Mouse (Mus musculus): Measurements from ENCODE around the gene Slc41a2.

Gene Slc41a2

DNA sequence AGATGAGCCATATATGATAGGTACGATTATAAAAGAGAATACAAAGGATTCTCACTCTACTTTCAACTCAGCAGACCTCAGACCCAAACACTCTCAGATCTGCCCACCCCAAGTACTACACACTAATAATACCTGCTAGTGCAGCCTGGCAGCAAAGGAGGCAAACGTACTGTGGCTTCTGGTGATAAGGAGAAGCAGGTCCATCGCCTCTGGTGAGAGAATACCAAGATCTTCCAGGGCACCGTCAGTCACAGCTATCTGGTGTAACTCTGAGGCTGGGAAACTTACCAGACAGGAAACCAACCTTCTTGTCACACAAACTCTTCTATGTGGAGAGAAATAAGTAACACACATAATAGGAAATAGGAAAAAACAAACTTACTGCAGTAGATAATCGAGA, 24.6 kb downstream of the Slc41a2 start:
- no peak for DNase-seq (ENCODE audit: low spot score)

DNA sequence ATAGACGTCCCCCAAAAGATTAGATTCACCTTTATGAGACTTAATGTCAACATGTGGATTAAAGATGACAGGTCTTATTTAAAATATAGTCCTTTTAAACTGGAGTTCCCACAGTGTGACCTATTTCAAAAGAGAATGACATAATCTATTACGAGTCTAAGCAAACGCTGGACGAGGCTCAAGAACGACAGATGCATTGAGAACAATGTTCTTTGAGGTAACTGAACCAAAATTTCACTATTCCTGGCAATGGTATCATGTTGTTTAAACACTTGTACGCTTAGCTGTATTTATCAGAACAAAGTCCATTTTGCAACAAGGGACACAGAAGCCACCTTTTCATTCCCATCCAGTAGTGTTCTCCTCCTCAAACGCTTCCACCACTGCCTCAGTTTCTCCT, 27.3 kb downstream of the Slc41a2 start:
- no peak for DNase-seq (ENCODE audit: low spot score)

DNA sequence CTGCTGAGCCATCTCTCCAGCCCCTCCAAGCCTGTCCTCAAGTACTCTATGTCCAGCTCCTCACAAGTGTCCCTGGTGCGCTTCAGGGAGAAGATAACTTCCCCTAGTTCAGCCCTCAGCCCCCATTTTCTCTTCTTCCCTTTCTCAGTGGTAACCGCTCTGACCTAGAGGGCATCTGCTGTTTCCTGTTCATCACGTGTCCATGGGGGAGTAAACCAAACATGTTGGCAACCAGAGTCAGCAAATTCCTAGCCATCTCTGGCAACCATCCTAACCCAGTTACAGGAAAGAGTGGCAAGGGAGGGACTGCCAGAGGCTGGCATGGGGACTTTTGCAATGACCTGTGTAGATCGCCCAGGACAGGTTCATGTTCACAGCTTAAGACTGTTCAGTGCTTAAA, 36.0 kb downstream of the Slc41a2 start:
- peak; percentile 81 for DNase-seq (ENCODE audit: low spot score)

DNA sequence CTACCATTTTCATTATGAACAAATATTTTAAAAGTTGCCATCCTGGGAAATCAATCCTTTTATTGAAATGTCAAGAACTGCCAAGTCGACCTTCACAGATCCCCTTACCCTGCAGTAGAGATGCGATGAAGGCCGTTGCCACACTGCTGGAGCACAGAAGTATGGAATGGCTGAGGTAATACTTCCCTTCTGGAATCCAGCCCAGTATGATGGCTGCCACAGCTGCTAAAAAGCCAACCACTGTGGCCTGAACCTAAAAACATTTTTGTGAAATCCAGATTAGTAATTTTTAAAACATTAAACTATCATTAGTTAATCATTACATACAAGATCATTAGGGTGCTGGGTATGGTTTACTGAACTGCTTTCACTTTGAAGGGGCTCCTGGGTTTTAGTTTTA, 36.6 kb downstream of the Slc41a2 start:
- peak; percentile 36 for DNase-seq (ENCODE audit: low spot score)

DNA sequence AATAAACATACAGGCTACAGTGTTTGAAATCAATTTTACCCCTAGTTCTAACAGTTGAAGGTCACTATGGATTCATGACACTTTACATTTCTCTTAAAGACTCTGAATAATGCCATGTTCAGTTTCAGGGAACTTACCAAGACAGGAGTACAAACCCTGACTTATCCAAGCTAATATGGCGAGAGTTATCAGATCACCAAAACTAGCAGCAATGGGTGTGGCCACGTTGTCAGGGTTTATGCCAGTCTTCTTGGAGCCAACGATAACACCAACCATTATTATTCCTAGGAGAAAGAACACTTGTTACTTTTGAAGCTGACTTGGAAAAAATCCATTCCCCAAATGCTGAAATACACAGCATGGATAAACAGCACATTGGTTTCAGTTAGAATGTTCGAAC, 40.7 kb downstream of the Slc41a2 start:
- DNase-seq (ENCODE audit: low spot score) = peak; percentile 43

GRCm38 (mm10) chr10:83294746-83295145, 42.9 kb downstream of the Slc41a2 start:
- DNase-seq (ENCODE audit: low spot score) = peak; percentile 45

DNA sequence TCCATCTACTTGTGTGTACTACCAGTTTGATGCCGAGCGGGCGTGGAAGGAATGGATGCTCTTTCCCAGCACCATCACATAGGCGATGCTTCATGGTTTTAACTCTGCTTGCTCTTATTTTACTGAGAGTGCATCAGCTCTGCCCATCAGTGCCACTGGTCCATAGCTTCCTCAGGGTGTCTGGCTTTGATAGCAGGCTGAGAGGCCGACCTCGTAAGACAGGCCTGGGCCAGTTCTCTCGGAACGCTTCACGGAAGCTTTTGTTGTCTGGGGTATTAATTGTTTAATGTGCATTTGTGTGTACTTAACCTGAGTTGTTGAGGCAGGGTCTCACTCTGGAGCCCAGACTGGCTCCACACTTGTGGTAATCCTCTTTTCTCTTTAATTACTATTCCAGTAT, 44.3 kb downstream of the Slc41a2 start:
- no peak for DNase-seq (ENCODE audit: low spot score)

DNA sequence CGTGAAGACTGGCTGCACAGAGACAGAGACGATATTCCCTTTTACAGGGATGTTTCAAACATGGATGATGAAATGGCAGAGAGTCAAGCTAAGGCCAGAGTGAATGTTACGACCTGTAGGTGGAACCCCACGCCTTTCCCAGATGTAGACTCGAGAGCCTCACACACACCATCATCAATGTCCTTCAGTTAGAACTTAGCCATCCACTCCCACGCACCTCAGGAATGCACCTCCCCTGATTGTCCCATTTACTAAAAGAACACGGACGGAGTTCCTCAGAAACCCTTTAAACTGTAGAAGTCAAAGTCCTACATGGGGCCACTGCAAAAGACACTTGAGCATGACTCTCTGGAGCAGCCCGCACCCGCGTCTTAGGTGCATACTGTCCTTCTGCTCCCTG, 46.0 kb downstream of the Slc41a2 start:
- DNase-seq (ENCODE audit: low spot score) = no peak

GRCm38 (mm10) chr10:83287828-83288227, 49.9 kb downstream of the Slc41a2 start:
- no peak for DNase-seq (ENCODE audit: low spot score)

GRCm38 (mm10) chr10:83286399-83286798, 51.3 kb downstream of the Slc41a2 start:
- DNase-seq (ENCODE audit: low spot score) = no peak

DNA sequence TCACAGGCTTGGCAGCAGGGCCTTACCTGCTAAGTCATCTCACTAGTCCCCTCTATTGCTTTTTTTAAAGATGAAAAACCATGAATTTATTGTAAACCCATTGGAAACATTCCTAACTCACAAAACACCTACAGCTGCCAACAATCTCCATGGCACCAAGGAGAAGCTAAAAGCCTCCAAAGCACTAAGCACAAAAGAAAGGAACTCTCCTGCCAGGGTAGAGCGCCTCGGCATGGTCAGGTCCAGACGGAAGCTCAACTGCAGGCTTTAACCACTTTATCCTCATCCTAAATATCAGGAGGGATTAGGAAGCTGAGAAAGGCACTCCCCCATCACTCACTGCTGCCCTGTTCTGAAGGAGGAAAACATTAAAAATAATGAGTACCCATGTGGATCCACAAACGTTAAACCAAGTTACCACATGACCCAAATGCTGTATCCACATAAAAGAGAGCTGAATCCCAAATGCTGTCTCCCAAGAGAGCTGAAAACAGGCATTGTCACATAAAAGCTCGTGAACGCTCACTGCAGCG, 51.9 kb downstream of the Slc41a2 start:
- DNase-seq (ENCODE audit: low spot score) = no peak

DNA sequence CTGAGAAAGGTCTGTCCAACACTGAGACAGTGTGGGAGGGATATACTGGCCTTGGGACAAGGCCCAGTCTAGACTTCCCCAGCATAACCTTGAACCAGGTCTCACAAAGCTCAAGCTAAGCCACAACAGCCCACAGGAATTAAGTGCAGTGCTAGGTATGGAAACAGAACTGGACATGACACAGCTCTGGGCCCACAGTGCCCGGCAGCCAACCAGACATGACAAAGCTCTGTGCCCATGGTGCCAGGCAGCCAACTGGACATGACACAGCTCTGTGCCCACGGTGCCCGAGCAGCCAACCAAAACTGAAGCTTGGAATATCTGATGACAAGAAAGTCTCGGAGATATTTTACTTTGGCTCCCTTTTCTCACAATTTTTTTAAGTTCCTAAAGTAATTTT, 52.8 kb downstream of the Slc41a2 start:
- no peak for DNase-seq (ENCODE audit: low spot score)

DNA sequence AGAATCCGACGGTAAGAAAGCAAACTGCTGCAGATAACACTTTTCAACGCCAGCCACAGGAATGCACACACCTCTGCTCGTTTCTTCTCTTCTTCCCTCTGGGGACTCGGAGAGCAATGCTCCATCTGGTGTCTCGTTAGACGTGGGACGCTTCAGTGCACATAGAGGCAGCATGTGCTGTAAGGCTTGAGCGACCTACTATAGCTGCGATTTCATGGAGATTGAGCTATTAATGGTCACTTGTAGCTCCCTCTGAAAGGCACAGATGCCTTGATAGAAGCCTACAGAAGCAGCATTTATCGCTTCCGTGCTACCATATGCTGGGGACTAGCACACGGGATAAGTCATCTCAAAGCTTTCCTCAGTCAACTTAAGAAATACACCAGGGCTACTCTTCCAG, 71.0 kb downstream of the Slc41a2 start:
- no peak for DNase-seq (ENCODE audit: low spot score)

DNA sequence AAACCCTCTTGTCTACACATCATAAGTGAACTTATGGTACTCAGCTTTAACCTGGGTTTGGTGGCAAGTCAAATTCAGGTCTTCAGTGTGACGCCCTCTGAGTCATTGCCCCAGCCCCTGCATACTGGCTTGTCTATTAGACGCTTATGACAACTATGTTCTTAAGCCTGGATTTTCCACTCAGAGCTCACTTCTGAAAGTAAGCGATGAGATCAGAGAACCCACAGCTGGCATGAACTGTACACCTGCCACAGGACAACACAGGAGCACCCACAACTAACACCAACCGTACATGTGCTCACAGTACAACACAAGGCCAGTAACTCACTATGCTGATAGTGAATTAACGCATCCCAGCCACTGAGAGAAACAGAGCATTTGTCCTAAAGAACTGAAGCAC, 71.4 kb downstream of the Slc41a2 start:
- DNase-seq (ENCODE audit: low spot score) = no peak

- DNase-seq (ENCODE audit: low spot score) = peak; percentile 14
Measured at GRCm38 (mm10) chr10:83264680-83265079, 73.0 kb downstream of the Slc41a2 start.

DNA sequence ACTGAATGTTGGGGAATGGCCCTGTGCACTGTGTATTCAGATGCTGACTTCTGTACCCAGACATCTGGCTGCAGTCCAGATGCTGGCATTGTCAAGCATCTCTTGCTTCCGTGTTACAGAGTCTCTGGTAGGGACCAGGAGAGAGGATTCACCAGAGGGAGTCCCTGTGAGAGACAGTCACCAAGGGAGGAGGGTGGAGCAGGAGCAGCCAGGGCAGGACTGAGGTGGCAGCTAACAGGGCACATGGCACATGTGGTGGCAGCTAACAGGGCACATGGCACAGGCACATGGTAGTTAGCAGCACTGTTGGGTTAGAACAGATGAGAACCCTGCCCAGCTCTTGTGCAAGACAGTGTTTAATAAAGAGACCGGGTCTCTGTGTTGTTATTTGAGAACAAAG, 73.6 kb downstream of the Slc41a2 start:
- peak; percentile 18 for DNase-seq (ENCODE audit: low spot score)

DNA sequence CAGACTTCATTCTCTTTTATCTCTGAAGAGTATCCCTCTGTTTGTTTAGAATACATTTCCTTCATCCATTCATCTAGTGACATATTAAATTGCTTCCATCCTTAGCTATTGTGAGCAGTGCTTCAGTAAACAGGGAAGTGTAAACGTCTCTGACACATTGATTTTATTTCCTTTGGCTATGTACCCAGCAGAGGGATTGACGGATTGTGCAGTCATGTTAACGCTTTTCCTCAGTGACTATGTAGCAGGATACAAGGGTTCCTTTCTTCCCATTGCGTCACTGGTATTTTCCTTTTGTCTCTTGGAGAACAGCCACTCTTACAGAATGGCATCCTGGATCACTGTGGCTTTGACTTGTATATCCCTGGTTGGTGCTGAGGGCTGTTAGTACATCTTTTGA, 76.4 kb downstream of the Slc41a2 start:
- peak; percentile 36 for DNase-seq (ENCODE audit: low spot score)

DNA sequence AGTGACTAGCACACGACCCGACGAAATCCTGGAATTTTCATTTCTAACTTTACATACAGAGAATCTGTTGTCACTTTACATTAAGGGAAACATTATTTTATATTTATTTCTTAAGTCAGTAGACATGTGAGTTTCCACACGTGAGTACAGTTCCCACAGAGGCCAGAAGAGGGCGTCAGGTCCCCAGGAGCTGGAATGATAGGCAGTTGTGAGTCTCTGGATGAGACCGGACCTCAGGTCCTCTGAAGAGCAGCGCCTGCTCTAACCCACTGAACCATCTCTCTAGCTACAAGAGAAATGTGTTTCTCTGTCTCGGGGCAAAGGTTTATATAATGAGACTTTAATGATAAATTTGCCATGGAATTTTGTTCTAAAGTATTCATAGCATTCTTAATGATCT, 86.3 kb downstream of the Slc41a2 start:
- DNase-seq (ENCODE audit: low spot score) = no peak

- DNase-seq (ENCODE audit: low spot score) = no peak
Measured at GRCm38 (mm10) chr10:83248036-83248435, 89.6 kb downstream of the Slc41a2 start.

GRCm38 (mm10) chr10:83245720-83246119, 92.0 kb downstream of the Slc41a2 start:
- DNase-seq (ENCODE audit: low spot score) = no peak

DNA sequence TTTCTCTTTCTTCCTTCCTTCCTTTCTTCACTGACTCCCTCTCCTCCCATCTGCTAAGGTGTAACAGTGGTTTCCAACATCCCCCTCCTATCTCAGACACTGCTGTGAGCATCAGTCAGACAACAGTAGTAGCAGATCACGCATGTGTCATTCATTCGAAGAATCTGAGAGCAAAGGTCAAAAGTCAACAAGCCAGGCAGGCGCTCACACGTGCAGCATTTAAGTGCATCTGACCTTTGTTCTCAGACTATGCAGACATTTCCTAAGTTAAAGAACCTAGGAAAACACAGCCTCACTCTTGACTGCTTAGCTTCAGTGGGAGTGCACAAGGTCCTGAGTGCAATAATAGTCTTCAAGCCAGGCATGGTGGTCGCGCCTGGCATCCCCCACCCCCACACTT, 93.6 kb downstream of the Slc41a2 start:
- no peak for DNase-seq (ENCODE audit: low spot score)

DNA sequence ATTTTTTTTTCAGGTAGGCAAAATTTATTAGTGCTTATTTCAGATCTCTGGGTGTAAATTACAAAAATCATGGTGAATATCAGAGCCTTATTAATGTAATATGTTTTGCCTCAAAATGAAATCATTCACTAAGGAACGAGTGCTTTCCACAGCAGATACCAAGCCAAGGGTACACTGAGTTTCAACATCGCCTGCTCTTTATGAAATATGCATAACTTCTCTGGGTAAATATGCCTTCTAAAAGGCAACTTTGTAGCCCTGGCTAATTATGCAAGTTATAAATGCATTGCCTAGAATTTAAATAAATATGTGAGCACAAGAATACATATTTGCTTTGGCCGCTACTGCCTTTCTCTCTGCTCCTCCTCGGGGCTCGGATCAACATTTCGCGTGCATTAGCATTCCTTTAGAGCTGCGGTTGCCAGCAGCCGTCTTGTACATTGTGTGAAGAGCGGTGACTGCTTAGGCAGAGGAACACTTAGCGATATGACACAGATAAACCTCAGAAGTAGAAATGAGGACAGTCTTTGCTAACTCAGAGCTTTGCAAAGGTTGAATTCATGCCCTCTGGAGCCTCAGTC, 95.5 kb downstream of the Slc41a2 start:
- peak; percentile 15 for DNase-seq (ENCODE audit: low spot score)

DNA sequence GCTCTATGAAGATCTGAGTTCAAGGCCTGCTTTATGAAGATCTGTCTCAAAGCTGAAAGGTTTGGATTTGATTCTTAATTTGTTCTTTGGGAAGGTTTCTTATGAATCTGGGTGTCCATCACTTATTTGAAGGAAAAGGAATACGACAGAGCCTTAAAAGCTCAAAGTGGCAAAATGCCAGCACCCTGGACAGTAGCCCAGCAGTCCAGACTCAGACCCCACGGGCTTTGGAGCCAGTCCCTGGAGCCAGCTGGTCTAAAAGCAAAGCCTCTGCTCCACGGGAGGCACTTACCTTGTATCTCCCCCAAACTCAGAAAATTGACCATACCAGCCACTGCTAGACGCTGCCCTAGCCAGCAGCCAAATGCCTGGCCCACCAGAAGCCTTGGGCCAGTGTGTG, 103.3 kb downstream of the Slc41a2 start:
- no peak for DNase-seq (ENCODE audit: low spot score)

GRCm38 (mm10) chr10:83233967-83234366, 103.7 kb downstream of the Slc41a2 start:
- DNase-seq (ENCODE audit: low spot score) = no peak

GRCm38 (mm10) chr10:83228626-83229025, 109.1 kb downstream of the Slc41a2 start:
- no peak for DNase-seq (ENCODE audit: low spot score)

Data from adipocyte (in vitro differentiated cells).